Mouse (Mus musculus) hindbrain, embryonic 13.5 days (tissue): Measurements from ENCODE around the gene Cln5. TPM values are rescaled to one million over a fixed set of nuclear protein-coding genes. Genes with fewer than 3 reads are reported as not detected.

Source experiments
- ATAC-seq: fragments of 200-750 bp; cut with Nextera tagmentation; 2 replicates; pipeline ENCODE4 v1.8.0; 2017; ENCODE audit warnings: moderate TSS enrichment; ENCODE audit not compliant: low FRiP score
- H3K27ac ChIP-seq: fragments of 300-500 bp; sonication (generic); 2 replicates; pipeline ENCODE4 v1.5.1; 2015; ENCODE audit warnings: inconsistent platforms, mild to moderate bottlenecking, moderate library complexity
- H3K27me3 ChIP-seq: fragments of 300-500 bp; sonication (generic); 2 replicates; pipeline ENCODE4 v1.6.1; 2015; ENCODE audit warnings: mild to moderate bottlenecking, inconsistent platforms
- H3K36me3 ChIP-seq: fragments of 300-500 bp; sonication (generic); 2 replicates; pipeline ENCODE4 v1.6.1; 2015; ENCODE audit warnings: mild to moderate bottlenecking, inconsistent platforms
- H3K4me1 ChIP-seq: fragments of 300-500 bp; sonication (generic); replicated peaks from 2 replicates; pipeline ENCODE4 v1.6.1; 2015; ENCODE audit warnings: inconsistent platforms
- H3K4me2 ChIP-seq: fragments of 300-500 bp; sonication (generic); 2 replicates; pipeline ENCODE4 v1.6.1; 2015; ENCODE audit warnings: inconsistent platforms, mild to moderate bottlenecking, moderate library complexity
- H3K4me3 ChIP-seq: fragments of 300-500 bp; sonication (generic); 2 replicates; pipeline ENCODE4 v1.5.1; 2015; ENCODE audit warnings: mild to moderate bottlenecking, inconsistent platforms
- H3K9ac ChIP-seq: fragments of 300-500 bp; sonication (generic); 2 replicates; pipeline ENCODE4 v1.6.1; 2015; ENCODE audit warnings: mild to moderate bottlenecking, inconsistent platforms
- H3K9me3 ChIP-seq: fragments of 300-500 bp; sonication (generic); 2 replicates; pipeline ENCODE4 v1.6.1; 2016; ENCODE audit warnings: inconsistent platforms
- WGBS: fragments of 180-500 bp; shearing (Covaris S2); methylation state at CpG from one replicate; pipeline ENCODE4 v1.1.7; 2015; 5-methylcytosine and 5-hydroxymethylcytosine counted together
- polyA plus RNA-seq: library from polyadenylated mRNA; unstranded; fragments of >200 nt; fragmentation: Nextera tagmentation; extraction: Ambion mirVana; gene quantifications from 2 replicates; pipeline ENCODE4 v1.2.1, GENCODE M21; 2015

Cln5 gene
- polyA plus RNA-seq, 1 experiment from 2014 or later = 15.2 TPM

DNA sequence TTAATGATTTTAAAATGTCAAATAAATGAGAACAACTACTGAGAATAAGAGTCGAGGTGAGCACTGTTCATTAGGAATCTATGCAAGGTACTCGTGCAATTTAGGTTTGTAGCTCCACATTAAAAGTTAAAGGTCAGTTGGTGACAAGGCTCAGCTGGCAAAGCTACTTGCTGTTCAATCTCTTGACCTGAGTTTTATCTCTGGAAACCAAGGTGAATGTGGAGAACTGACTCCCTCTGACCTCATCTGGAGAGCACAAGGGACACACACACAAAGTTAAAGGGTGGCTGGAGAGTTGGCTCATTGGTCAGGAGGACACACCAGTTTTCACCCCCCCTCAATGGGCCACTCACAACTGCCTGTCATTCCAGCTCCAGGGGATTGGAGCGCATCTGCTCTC, 31.2 kb downstream of the Cln5 start:
- Histone ChIP-seq H3K9me3 (no peaks in the 10 kb centered on the region), H3K27me3 (no peaks in the 10 kb centered on the region), H3K36me3 (no peaks in the 10 kb centered on the region), H3K27ac (no peak overlapping the region), H3K4me2 (no peak overlapping the region), H3K4me3 (no peak overlapping the region), H3K4me1 (peaks cover 16% of the 10 kb centered on the region), H3K9ac (no peak overlapping the region)
- no peak for ATAC-seq
- 67% methylated on average over 3 of the region's 3 CpGs for WGBS

DNA sequence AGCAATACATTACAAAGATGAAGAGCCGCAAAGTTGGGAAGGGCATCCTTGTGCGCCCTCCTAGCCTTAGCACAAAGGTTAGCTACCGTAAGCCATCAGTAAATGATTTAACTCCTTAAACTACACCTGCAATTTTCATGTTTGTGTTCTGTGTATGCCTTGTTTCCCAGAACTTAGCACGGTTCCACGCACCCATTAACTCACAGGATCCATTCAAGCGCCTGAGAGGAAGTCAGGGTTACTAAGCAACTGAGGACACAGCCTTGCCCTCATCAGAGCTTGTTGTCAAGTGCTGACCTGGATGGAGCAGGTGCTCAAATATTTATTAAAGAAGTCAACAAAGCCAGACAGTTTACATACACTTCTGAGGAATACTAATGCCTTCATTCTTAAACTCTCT, 32.2 kb downstream of the Cln5 start:
- Histone ChIP-seq H3K4me3 (no peak overlapping the region), H3K36me3 (no peaks in the 10 kb centered on the region), H3K9ac (no peak overlapping the region), H3K27ac (no peak overlapping the region), H3K9me3 (no peaks in the 10 kb centered on the region), H3K27me3 (no peaks in the 10 kb centered on the region), H3K4me2 (no peak overlapping the region), H3K4me1 (peaks cover 7% of the 10 kb centered on the region)
- no peak for ATAC-seq
- 64% methylated on average over 6 of the region's 6 CpGs for WGBS

DNA sequence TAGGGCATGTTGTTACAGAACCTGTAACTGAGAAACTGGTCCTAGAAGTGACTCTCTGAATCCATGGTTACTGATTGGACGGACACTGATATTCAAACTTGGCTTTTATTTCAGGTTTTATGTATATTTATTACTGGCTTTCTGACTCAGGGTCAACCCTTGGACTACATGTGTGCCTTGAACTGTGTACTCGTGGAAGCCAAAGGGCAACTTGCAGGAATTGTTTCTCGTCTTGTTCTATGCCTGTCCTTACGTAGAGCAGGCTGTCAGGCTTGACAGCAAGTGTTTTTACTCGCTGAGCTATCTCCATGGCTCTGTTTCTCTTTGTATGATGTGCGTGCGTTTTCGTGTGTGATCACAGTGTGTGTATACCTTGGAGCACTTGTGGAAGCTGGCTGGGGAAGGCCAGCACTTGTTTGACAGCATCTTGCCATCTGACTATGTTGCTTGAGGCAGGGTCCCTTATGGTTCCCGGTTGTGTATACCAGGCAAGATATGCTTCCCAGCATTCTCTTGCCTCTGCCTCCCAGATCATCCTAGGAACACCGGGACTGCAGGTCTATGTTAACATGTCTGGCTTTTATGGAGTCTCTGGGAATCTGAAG, 32.8 kb downstream of the Cln5 start:
- 82% methylated on average over 10 of the region's 10 CpGs for WGBS

DNA sequence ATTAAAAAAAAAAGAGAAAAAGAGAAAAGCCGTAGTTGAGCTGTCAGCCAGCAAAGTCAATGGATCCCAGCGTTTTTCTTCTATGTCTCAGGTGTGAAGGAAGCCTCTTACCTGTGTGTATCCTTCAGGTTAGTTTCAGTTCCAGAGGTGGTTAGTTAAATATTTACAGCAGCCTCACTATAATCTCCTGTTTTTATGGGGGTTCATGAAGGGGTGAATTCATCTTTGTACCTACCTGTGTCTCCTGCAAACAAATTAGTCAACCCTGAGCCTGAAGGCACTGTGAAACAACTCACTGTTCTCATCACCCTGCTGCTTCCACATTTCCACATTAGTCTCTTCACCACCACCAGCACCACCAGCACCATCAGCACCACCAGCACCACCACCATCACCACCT, 36.3 kb downstream of the Cln5 start:
- no peak overlapping the region for H3K4me3 ChIP-seq
- 94% methylated on average over 2 of the region's 2 CpGs for WGBS
- H3K36me3 ChIP-seq = peaks cover 3% of the 10 kb centered on the region; the same call in 1 of the 2 replicates
- ATAC-seq = no peak
- H3K9ac ChIP-seq = no peak overlapping the region
- no peaks in the 10 kb centered on the region for H3K9me3 ChIP-seq
- no peak overlapping the region for H3K4me2 ChIP-seq
- no peaks in the 10 kb centered on the region for H3K27me3 ChIP-seq
- no peak overlapping the region for H3K27ac ChIP-seq
- no peaks in the 10 kb centered on the region; the same call in 1 of the 2 replicates for H3K4me1 ChIP-seq

More for the DNA sequence above, 32.8 kb downstream of the Cln5 start:
- H3K27me3 ChIP-seq = no peaks in the 10 kb centered on the region
- ATAC-seq = no peak
- H3K4me2 ChIP-seq = no peak overlapping the region
- H3K9me3 ChIP-seq = no peaks in the 10 kb centered on the region
- no peaks in the 10 kb centered on the region for H3K36me3 ChIP-seq
- no peak overlapping the region for H3K9ac ChIP-seq
- no peak overlapping the region for H3K27ac ChIP-seq
- peaks cover 3% of the 10 kb centered on the region for H3K4me1 ChIP-seq
- no peak overlapping the region for H3K4me3 ChIP-seq

DNA sequence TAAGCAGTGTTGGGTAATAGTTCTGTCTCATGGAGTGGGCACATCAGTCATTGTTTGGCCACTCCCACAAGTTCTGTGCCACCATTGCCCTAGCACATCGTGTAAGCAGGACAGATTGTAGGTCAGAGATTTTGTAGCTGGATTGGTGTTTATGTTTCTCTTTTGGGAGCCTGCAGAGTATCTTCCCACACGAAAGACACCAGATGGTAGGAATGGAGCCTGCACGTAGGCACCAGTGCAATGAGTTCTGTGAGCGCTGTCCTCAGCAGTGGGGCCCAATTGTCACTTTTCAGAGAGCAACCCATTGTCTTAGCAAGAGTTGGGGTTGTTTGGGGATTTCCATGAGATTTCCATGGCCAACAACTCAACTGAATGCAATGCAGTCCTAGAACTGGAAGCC, 40.0 kb downstream of the Cln5 start:
- no peak overlapping the region for H3K4me3 ChIP-seq
- ATAC-seq = no peak
- H3K4me2 ChIP-seq = no peak overlapping the region
- H3K9ac ChIP-seq = no peak overlapping the region
- no peak overlapping the region for H3K27ac ChIP-seq
- H3K9me3 ChIP-seq = no peaks in the 10 kb centered on the region
- H3K36me3 ChIP-seq = peaks cover 29% of the 10 kb centered on the region
- WGBS = 93% methylated on average over 4 of the region's 4 CpGs
- no peaks in the 10 kb centered on the region for H3K27me3 ChIP-seq
- H3K4me1 ChIP-seq = no peaks in the 10 kb centered on the region

DNA sequence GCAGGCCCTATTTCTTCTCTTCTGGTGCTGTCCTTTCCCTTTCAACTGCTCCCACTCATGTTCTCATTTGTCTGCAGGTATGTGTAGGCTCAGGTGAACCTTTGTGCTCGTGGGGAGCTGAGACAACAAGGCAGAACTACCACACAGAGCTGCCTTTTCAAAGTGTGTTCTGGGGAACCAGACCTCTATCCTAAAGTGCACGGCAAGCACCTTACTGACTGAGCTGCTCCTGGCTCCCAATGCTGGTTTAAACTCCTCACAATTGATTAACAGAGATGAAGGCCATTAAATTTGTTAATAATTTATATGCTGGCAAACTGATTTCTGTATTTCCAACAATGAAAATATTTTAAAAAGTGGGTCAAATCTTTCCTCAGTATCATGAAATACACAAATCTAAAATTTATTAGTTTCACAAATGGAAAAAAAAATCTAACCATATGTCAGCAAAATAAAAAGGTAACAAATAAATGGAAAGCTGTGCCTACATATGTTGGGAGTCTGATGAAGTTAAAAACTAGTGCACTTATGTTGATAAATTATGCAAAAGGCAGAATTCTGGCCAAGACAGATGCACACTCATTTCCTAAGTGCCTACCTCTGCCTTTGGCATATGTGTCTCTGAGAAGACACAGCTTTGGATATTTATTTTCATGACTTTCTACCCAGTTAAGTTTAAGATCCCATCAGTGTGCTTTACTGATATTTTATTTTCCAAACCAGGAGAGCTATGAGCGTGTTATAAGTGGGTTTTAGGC, 42.8 kb downstream of the Cln5 start:
- ATAC-seq = no peak
- 95% methylated on average over 3 of the region's 3 CpGs for WGBS
- Histone ChIP-seq H3K9ac (no peak overlapping the region), H3K4me2 (no peak overlapping the region), H3K36me3 (peaks cover 55% of the 10 kb centered on the region), H3K27ac (no peak overlapping the region), H3K9me3 (no peaks in the 10 kb centered on the region), H3K27me3 (no peaks in the 10 kb centered on the region), H3K4me3 (no peak overlapping the region), H3K4me1 (no peaks in the 10 kb centered on the region)

DNA sequence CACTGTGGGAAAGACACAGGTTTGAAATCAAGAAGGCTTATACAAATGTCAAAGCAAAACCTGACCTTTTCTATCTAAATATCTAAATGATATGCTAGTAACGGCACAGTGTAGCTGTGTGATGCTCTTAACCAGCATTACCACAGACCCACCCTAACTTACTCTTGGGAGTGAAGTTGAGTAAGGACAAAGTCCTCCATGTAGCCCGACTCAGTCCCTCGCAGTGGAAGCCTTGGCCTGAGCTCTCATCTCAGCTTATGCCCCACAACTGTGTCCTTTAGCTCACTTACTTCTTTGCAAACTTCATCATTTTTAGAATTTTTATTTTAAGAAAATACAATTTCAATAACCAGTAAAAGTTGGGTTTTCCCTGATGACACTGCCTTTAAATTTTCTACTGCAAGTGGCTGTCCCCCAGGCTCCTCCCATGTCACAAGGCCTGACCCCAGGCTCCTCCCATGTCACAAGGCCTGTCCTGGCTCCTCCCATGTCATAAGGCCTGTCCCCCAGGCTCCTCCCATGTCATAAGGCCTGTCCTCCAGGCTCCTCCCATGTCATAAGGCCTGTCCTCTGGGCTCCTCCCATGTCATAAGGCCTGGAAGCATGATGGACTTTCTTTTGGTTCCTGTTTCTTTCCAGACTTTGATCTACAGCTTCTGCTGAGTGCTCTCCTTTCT, 45.1 kb downstream of the Cln5 start:
- Histone ChIP-seq H3K36me3 (peaks cover 74% of the 10 kb centered on the region), H3K4me1 (no peaks in the 10 kb centered on the region), H3K27ac (no peak overlapping the region), H3K4me2 (no peak overlapping the region), H3K4me3 (no peak overlapping the region), H3K9me3 (no peaks in the 10 kb centered on the region), H3K27me3 (no peaks in the 10 kb centered on the region), H3K9ac (no peak overlapping the region)
- WGBS = 97% methylated on average over 3 of the region's 3 CpGs
- no peak for ATAC-seq

DNA sequence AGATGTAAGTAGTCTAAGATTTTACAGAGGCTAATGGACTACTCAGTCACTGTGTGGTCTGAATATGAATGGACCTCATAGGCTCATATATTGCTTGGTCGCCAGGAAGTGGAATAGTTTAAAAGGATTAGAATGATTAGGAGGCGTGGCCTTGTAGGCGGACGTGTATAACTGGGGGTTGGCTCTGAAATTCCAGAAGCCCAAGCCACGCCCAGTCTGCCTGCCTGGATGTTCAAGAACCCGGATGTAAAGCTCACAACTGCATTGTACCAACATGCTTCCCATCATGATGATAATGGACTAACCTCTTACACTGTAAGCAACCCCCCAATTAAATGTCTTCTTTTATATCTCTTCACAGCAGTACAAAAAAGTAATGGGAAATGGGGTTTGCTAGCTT, 55.7 kb downstream of the Cln5 start:
- Histone ChIP-seq H3K4me3 (no peak overlapping the region), H3K9me3 (no peaks in the 10 kb centered on the region), H3K4me2 (no peak overlapping the region), H3K4me1 (no peaks in the 10 kb centered on the region), H3K27ac (no peak overlapping the region), H3K36me3 (peaks cover 74% of the 10 kb centered on the region), H3K9ac (no peak overlapping the region), H3K27me3 (no peaks in the 10 kb centered on the region)
- ATAC-seq = no peak
- WGBS = 91% methylated on average over 6 of the region's 6 CpGs

Other genes starting within 250 kb of the Cln5 start
- gene Kctd12, start 87.6 kb upstream of the Cln5 start, polyA plus RNA-seq = 9.1 and 16.1 TPM in 2 replicates
- gene Acod1, start 23.2 kb upstream of the Cln5 start, polyA plus RNA-seq = not detected in 2 replicates
- gene Fbxl3, start 29.4 kb downstream of the Cln5 start, polyA plus RNA-seq = 22.4 and 23.8 TPM in 2 replicates